In the genomic region with DNA sequence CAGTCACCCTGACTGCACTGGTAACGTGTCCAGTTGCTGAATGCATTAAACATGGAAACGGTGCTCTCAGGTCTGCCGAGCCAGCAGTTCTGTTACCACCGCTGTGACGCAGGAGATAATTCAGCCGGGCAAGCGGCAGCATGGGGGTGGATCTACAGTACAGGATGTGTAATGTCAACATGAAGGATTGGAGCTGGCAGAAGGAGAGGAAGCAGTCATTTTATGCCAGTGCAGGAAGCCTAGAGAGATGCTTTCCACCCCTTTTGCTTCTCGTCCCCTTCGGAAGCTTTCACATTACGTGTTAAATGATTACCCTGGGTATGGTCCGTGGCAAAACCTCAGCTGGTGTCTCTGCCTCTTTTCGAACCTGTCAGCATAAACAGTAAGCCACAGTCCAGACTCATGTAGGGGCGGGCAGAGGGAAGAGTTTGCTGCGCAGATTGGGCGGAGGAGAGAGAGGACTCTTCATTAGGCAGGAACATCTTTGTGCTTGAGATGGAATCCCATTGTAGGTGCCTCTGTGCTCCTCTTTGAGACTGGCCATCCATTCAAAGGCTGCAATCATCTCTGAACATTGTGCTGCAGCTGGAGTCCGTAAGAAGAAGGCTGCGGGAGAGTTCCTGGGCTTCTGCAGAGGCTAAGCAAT, we compare ENCODE assay signal across 8 mouse cellular contexts. TPM values are rescaled to one million over a fixed set of nuclear protein-coding genes. Genes with fewer than 3 reads are reported as not detected.
DNase-seq lines count a peak whose midpoint lies in the region; ATAC-seq lines count a peak whose summit lies in the region.

No protein-coding gene starts in this region.

- no peaks in the 10 kb centered on the region for H3K9me3 ChIP-seq in heart, embryonic 11.5 days (replicated peaks; ENCODE audit: control insufficient read depth, low read length)
- no peaks in the 10 kb centered on the region for H3K9me3 ChIP-seq in kidney, embryonic 15.5 days (replicated peaks)
- no peaks in the 10 kb centered on the region for H3K9me3 ChIP-seq in liver, embryonic 16.5 days (replicated peaks; ENCODE audit: control insufficient read depth, low read length)

- peak; percentile 98 for DNase-seq in heart, adult 11 months
- DNase-seq in heart, postnatal 25 days (ENCODE audit: low spot score), result no peak
- peak; percentile 39 for DNase-seq in right cerebral cortex, postnatal 14 days
- DNase-seq in gastrocnemius, postnatal 36 days, result no peak

- intact Hi-C loops in heart, postnatal 25 days (cut with DNase I), result no loop called here
- intact Hi-C loops in gastrocnemius, postnatal 36 days (cut with DNase I), result no loop called here

- H3K4me3 ChIP-seq in brown adipose tissue, adult 24 weeks (ENCODE audit: insufficient read depth, low read depth, low read length), result peak overlapping the region; percentile 22
- no peak overlapping the region for H3K4me3 ChIP-seq in heart, embryonic 11.5 days (ENCODE audit: low read depth, low read length)
- H3K4me3 ChIP-seq in kidney, embryonic 15.5 days (replicated peaks), result 0 out of 2 replicates have a peak overlapping the region, but pooled peaks have one; percentile 6
- H3K4me3 ChIP-seq in liver, embryonic 16.5 days (ENCODE audit: low read depth, low read length), result no peak overlapping the region

- peak overlapping the region; percentile 46 for H3K4me2 ChIP-seq in heart, embryonic 11.5 days
- H3K4me2 ChIP-seq in kidney, embryonic 15.5 days, result peak overlapping the region; percentile 45
- no peak overlapping the region for H3K4me2 ChIP-seq in liver, embryonic 16.5 days (ENCODE audit: low read depth, low read length)

- H3K36me3 ChIP-seq in heart, embryonic 11.5 days (ENCODE audit: control insufficient read depth, insufficient read depth, low read length), result no peaks in the 10 kb centered on the region
- H3K36me3 ChIP-seq in kidney, embryonic 15.5 days, result no peaks in the 10 kb centered on the region
- H3K36me3 ChIP-seq in liver, embryonic 16.5 days (ENCODE audit: control insufficient read depth, insufficient read depth), result no peaks in the 10 kb centered on the region

- WGBS in heart, embryonic 11.5 days (ENCODE audit: insufficient replicate concordance), result 33% methylated on average over 17 of the region's 17 CpGs
- WGBS in kidney, embryonic 15.5 days, result 31% methylated on average over 17 of the region's 17 CpGs
- WGBS in liver, embryonic 16.5 days (ENCODE audit: insufficient replicate concordance), result 24% methylated on average over 17 of the region's 17 CpGs

- H3K27me3 ChIP-seq in heart, embryonic 11.5 days (ENCODE audit: control insufficient read depth, insufficient read depth, low read length), result no peaks in the 10 kb centered on the region
- H3K27me3 ChIP-seq in kidney, embryonic 15.5 days, result no peaks in the 10 kb centered on the region
- no peaks in the 10 kb centered on the region for H3K27me3 ChIP-seq in liver, embryonic 16.5 days (ENCODE audit: control insufficient read depth, insufficient read depth, low read depth, low read length)

- peak overlapping the region; percentile 20 for H3K27ac ChIP-seq in brown adipose tissue, adult 24 weeks (replicated peaks; ENCODE audit: low read depth, low read length)
- peak overlapping the region; percentile 69 for H3K27ac ChIP-seq in heart, embryonic 11.5 days (ENCODE audit: low read depth, low read length)
- peak overlapping the region; percentile 78 for H3K27ac ChIP-seq in kidney, embryonic 15.5 days
- no peak overlapping the region for H3K27ac ChIP-seq in liver, embryonic 16.5 days (ENCODE audit: low read length)

- ATAC-seq in heart, embryonic 11.5 days (replicated peaks; ENCODE audit: insufficient number of reproducible peaks, low FRiP score, low TSS enrichment), result peak; percentile 53; the same call in 1 of the 2 replicates
- ATAC-seq in kidney, embryonic 15.5 days (replicated peaks; ENCODE audit: low FRiP score), result peak; percentile 66
- peak; percentile 37 for ATAC-seq in liver, embryonic 16.5 days (ENCODE audit: low read depth)

- 0 out of 2 replicates have a peak overlapping the region, but pooled peaks have one; percentile 3 for H3K9ac ChIP-seq in heart, embryonic 11.5 days (ENCODE audit: low read depth, low read length)
- no peak overlapping the region for H3K9ac ChIP-seq in kidney, embryonic 15.5 days
- no peak overlapping the region for H3K9ac ChIP-seq in liver, embryonic 16.5 days (ENCODE audit: low read depth, low read length)

- peaks cover 16% of the 10 kb centered on the region for H3K4me1 ChIP-seq in brown adipose tissue, adult 24 weeks (ENCODE audit: control insufficient read depth, insufficient read depth, insufficient read length, low read length)
- peaks cover 47% of the 10 kb centered on the region for H3K4me1 ChIP-seq in heart, embryonic 11.5 days (ENCODE audit: control insufficient read depth, insufficient read depth, low read length)
- H3K4me1 ChIP-seq in kidney, embryonic 15.5 days, result peaks cover 49% of the 10 kb centered on the region
- H3K4me1 ChIP-seq in liver, embryonic 16.5 days (ENCODE audit: control insufficient read depth, low read depth, low read length), result no peaks in the 10 kb centered on the region

RNA-seq across cellular contexts. Expression of a gene that starts 21.4 kb away (rescaled TPM):
- total RNA-seq in heart, postnatal 25 days (2021), result 10 to 100 TPM in 1 of 2 experiments, 1 to 10 TPM in 1; 6.1 to 10.5 TPM
- polyA plus RNA-seq in brown adipose tissue, adult 24 weeks (2012; ENCODE audit: insufficient read depth, insufficient read length, missing spikeins), result 0.50 and 2.1 TPM in 2 replicates
- 3.6 and 5.7 TPM in 2 replicates for polyA plus RNA-seq in heart, embryonic 11.5 days (2014; fragmentation: Nextera tagmentation; extraction: Ambion mirVana)
- polyA plus RNA-seq in kidney, embryonic 15.5 days (2015; fragmentation: Nextera tagmentation; extraction: Ambion mirVana), result 3.9 and 4.7 TPM in 2 replicates
- 0.06 and 0.09 TPM in 2 replicates for polyA plus RNA-seq in liver, embryonic 16.5 days (2015; fragmentation: Nextera tagmentation; extraction: Ambion mirVana)
- total RNA-seq in gastrocnemius, postnatal 36 days (2021), result 10 to 100 TPM in 1 of 2 experiments, 1 to 10 TPM in 1; 9.3 to 12.0 TPM

Comparison
In these comparisons a context has a peak if more than half of its experiments do, and no peak if none do; other contexts are left out.
1. DNase-seq: peak in heart, adult 11 months (single experiment) and right cerebral cortex, postnatal 14 days (single experiment); none in heart, postnatal 25 days (single experiment) and gastrocnemius, postnatal 36 days (0 of 2).
2. H3K4me3 ChIP-seq: peak in brown adipose tissue, adult 24 weeks (single experiment) and kidney, embryonic 15.5 days (single experiment); none in heart, embryonic 11.5 days (single experiment) and liver, embryonic 16.5 days (single experiment).
3. Peak in every context shown above with its lines, with median percentiles within 50 percentile points of each other: ATAC-seq.